Comparison of ENCODE assay signal across 8 mouse cellular contexts in genomic region chr3:27782056-27782765, GRCm38 (mm10).
DNase-seq lines count a peak whose midpoint lies in the region; ATAC-seq and TF ChIP-seq lines count a peak whose summit lies in the region.

No protein-coding gene starts in this region.

- no peaks in the 10 kb centered on the region for H3K27me3 ChIP-seq in heart, embryonic 12.5 days (replicated peaks)
- H3K27me3 ChIP-seq in embryonic facial prominence, embryonic 12.5 days = no peaks in the 10 kb centered on the region
- H3K27me3 ChIP-seq in hindbrain, postnatal 0 days (ENCODE audit: insufficient read depth, low read length) = no peaks in the 10 kb centered on the region
- H3K27me3 ChIP-seq in midbrain, embryonic 16.5 days (ENCODE audit: control insufficient read depth, insufficient read depth, low read depth, low read length) = no peaks in the 10 kb centered on the region

- no peaks in the 10 kb centered on the region for H3K9me3 ChIP-seq in heart, embryonic 12.5 days (replicated peaks)
- H3K9me3 ChIP-seq in embryonic facial prominence, embryonic 12.5 days = no peaks in the 10 kb centered on the region
- no peaks in the 10 kb centered on the region for H3K9me3 ChIP-seq in hindbrain, postnatal 0 days (ENCODE audit: low read length)
- H3K9me3 ChIP-seq in midbrain, embryonic 16.5 days (replicated peaks; ENCODE audit: control insufficient read depth, low read length, poor library complexity, severe bottlenecking) = no peaks in the 10 kb centered on the region

- no peak overlapping the region for H3K4me3 ChIP-seq in heart, embryonic 12.5 days
- no peak overlapping the region for H3K4me3 ChIP-seq in embryonic facial prominence, embryonic 12.5 days
- H3K4me3 ChIP-seq in hindbrain, postnatal 0 days (ENCODE audit: low read length) = no peak overlapping the region
- no peak overlapping the region for H3K4me3 ChIP-seq in midbrain, embryonic 16.5 days (ENCODE audit: low read depth, low read length)

- peak overlapping the region; percentile 42 for H3K4me2 ChIP-seq in heart, embryonic 12.5 days
- H3K4me2 ChIP-seq in embryonic facial prominence, embryonic 12.5 days (replicated peaks) = peak overlapping the region; percentile 36
- H3K4me2 ChIP-seq in hindbrain, postnatal 0 days (ENCODE audit: low read depth, low read length) = peak overlapping the region; percentile 24; the same call in 1 of the 2 replicates
- peak overlapping the region; percentile 35 for H3K4me2 ChIP-seq in midbrain, embryonic 16.5 days (ENCODE audit: low read length)

- peaks cover 13% of the 10 kb centered on the region; the same call in 1 of the 2 replicates for H3K4me1 ChIP-seq in heart, embryonic 12.5 days (replicated peaks)
- peaks cover 22% of the 10 kb centered on the region for H3K4me1 ChIP-seq in embryonic facial prominence, embryonic 12.5 days
- H3K4me1 ChIP-seq in hindbrain, postnatal 0 days (ENCODE audit: insufficient read depth, low read length) = peaks cover 15% of the 10 kb centered on the region
- H3K4me1 ChIP-seq in midbrain, embryonic 16.5 days (ENCODE audit: control insufficient read depth, insufficient read depth, low read length) = peaks cover 29% of the 10 kb centered on the region

- 35% methylated on average over 19 of the region's 19 CpGs for WGBS in heart, embryonic 12.5 days
- 22% methylated on average over 19 of the region's 19 CpGs for WGBS in embryonic facial prominence, embryonic 12.5 days
- 22% methylated on average over 19 of the region's 19 CpGs for WGBS in hindbrain, postnatal 0 days
- 21% methylated on average over 19 of the region's 19 CpGs for WGBS in midbrain, embryonic 16.5 days

- no peak for DNase-seq in heart, adult 8-10 months (ENCODE audit: low spot score)
- DNase-seq in hindbrain, postnatal 0 days (ENCODE audit: low spot score) = peak; percentile 54
- DNase-seq in adipocyte (ENCODE audit: low spot score) = no peak
- DNase-seq in thymus, postnatal 36 days = no peak
- DNase-seq in thymus, postnatal 14 days = no peak

- TF ChIP-seq CTCF in hindbrain, postnatal 0 days (IDR thresholded peaks at IDR 0.05; ENCODE audit: low read depth) = no peak

- H3K36me3 ChIP-seq in heart, embryonic 12.5 days = no peaks in the 10 kb centered on the region
- no peaks in the 10 kb centered on the region for H3K36me3 ChIP-seq in embryonic facial prominence, embryonic 12.5 days
- no peaks in the 10 kb centered on the region for H3K36me3 ChIP-seq in hindbrain, postnatal 0 days (ENCODE audit: insufficient read depth, low read length)
- H3K36me3 ChIP-seq in midbrain, embryonic 16.5 days (ENCODE audit: control insufficient read depth, insufficient read depth, low read length) = no peaks in the 10 kb centered on the region

- ATAC-seq in heart, embryonic 12.5 days (ENCODE audit: insufficient number of reproducible peaks, low FRiP score) = peak; percentile 18; the same call in 1 of the 2 replicates
- ATAC-seq in embryonic facial prominence, embryonic 12.5 days (ENCODE audit: insufficient number of reproducible peaks, insufficient read depth, low FRiP score, low TSS enrichment) = peak; percentile 78; the same call in 1 of the 2 replicates
- peak; percentile 79 for ATAC-seq in hindbrain, postnatal 0 days
- ATAC-seq in midbrain, embryonic 16.5 days = peak; percentile 54

- no peak overlapping the region; the same call in 1 of the 2 replicates for H3K27ac ChIP-seq in heart, embryonic 12.5 days (ENCODE audit: poor library complexity, severe bottlenecking)
- peak overlapping the region; percentile 70 for H3K27ac ChIP-seq in embryonic facial prominence, embryonic 12.5 days
- H3K27ac ChIP-seq in hindbrain, postnatal 0 days = peak overlapping the region; percentile 54; the same call in 1 of the 2 replicates
- peak overlapping the region; percentile 45 for H3K27ac ChIP-seq in midbrain, embryonic 16.5 days (ENCODE audit: low read length)

- peak overlapping the region; percentile 41; the same call in 1 of the 2 replicates for H3K9ac ChIP-seq in heart, embryonic 12.5 days
- H3K9ac ChIP-seq in embryonic facial prominence, embryonic 12.5 days = no peak overlapping the region
- H3K9ac ChIP-seq in hindbrain, postnatal 0 days (replicated peaks; ENCODE audit: low read length) = 0 out of 2 replicates have a peak overlapping the region, but pooled peaks have one; percentile 28
- H3K9ac ChIP-seq in midbrain, embryonic 16.5 days (ENCODE audit: low read depth, low read length) = no peak overlapping the region

Comparison
In these comparisons a context has a peak if more than half of its experiments do, and no peak if none do; other contexts are left out.
1. ATAC-seq: peak in every context shown above with its lines; median percentile 79 in hindbrain, postnatal 0 days; 78 in embryonic facial prominence, embryonic 12.5 days; 54 in midbrain, embryonic 16.5 days; 18 in heart, embryonic 12.5 days.
2. H3K9ac ChIP-seq: peak in heart, embryonic 12.5 days (single experiment) and hindbrain, postnatal 0 days (single experiment); none in embryonic facial prominence, embryonic 12.5 days (single experiment) and midbrain, embryonic 16.5 days (single experiment).
3. Peak in every context shown above with its lines, with median percentiles within 50 percentile points of each other: H3K4me2 ChIP-seq.